Mouse (Mus musculus): ENCODE data around the gene Tor1aip2. TPM values are rescaled to one million over a fixed set of nuclear protein-coding genes. Genes with fewer than 3 reads are reported as not detected.
"Not testable (repeated sequence)": the region's sequence is repeated elsewhere in the genome, so short reads cannot be mapped to it uniquely, and the experiment has no call there.

Tor1aip2 gene
- polyA plus RNA-seq, 1 experiment from 2014 or later: 93.3 TPM

DNA sequence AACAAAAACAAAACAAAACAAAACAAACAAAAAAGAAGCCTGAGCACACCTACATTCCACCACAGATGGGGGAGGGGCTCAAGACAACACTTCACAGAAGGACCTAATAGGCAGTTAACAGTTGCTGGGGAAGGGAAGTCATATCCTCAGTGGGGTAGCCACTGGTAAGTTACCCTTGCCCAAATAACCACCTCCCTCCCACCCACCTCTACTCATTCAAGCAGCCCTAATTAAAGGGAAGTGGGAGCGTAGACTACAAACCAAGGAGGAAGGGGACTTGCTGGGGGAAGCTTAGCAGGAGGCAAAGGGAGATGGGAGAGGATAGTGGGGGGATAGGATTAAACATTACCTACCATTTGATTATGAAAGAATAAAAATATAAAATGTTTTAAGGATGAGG, 14.8 kb upstream of the Tor1aip2 start:
- no peaks in the 10 kb centered on the region for H3K4me1 ChIP-seq (replicated peaks)
- H3K36me3 ChIP-seq: peaks cover 55% of the 10 kb centered on the region
- H3K27ac ChIP-seq (ENCODE audit: poor library complexity, severe bottlenecking): no peak overlapping the region
- H3K4me2 ChIP-seq: no peak overlapping the region
- WGBS: 96% methylated on average over 1 of the region's 1 CpGs
- no peak for ATAC-seq (ENCODE audit: insufficient number of reproducible peaks, low FRiP score)
- no peaks in the 10 kb centered on the region for H3K9me3 ChIP-seq (replicated peaks)
- H3K4me3 ChIP-seq: no peak overlapping the region
- no peak overlapping the region for H3K9ac ChIP-seq
- no peaks in the 10 kb centered on the region for H3K27me3 ChIP-seq (replicated peaks)

GRCm38 (mm10) chr1:156024831-156025503, 10.2 kb upstream of the Tor1aip2 start:
- no peak overlapping the region for H3K4me2 ChIP-seq
- peaks cover 50% of the 10 kb centered on the region for H3K36me3 ChIP-seq
- WGBS: 85% methylated on average over 8 of the region's 8 CpGs
- H3K27me3 ChIP-seq (replicated peaks): no peaks in the 10 kb centered on the region
- H3K27ac ChIP-seq (ENCODE audit: poor library complexity, severe bottlenecking): no peak overlapping the region
- ATAC-seq (ENCODE audit: insufficient number of reproducible peaks, low FRiP score): no peak
- no peak overlapping the region for H3K9ac ChIP-seq
- no peak overlapping the region for H3K4me3 ChIP-seq
- H3K4me1 ChIP-seq (replicated peaks): no peaks in the 10 kb centered on the region
- H3K9me3 ChIP-seq (replicated peaks): no peaks in the 10 kb centered on the region

GRCm38 (mm10) chr1:156027849-156028248, 7.4 kb upstream of the Tor1aip2 start:
- Histone ChIP-seq H3K4me1 (replicated peaks) (no peaks in the 10 kb centered on the region), H3K4me2 (no peak overlapping the region), H3K4me3 (no peak overlapping the region), H3K27ac (ENCODE audit: poor library complexity, severe bottlenecking) (no peak overlapping the region), H3K27me3 (replicated peaks) (no peaks in the 10 kb centered on the region), H3K36me3 (peaks cover 57% of the 10 kb centered on the region), H3K9me3 (replicated peaks) (no peaks in the 10 kb centered on the region), H3K9ac (no peak overlapping the region)
- WGBS: 88% methylated on average over 3 of the region's 3 CpGs
- ATAC-seq (ENCODE audit: insufficient number of reproducible peaks, low FRiP score): no peak

GRCm38 (mm10) chr1:156028340-156028975, 6.7 kb upstream of the Tor1aip2 start:
- Histone ChIP-seq H3K9ac (no peak overlapping the region), H3K27ac (ENCODE audit: poor library complexity, severe bottlenecking) (no peak overlapping the region), H3K4me1 (replicated peaks) (no peaks in the 10 kb centered on the region), H3K4me3 (no peak overlapping the region), H3K36me3 (peaks cover 63% of the 10 kb centered on the region), H3K9me3 (replicated peaks) (no peaks in the 10 kb centered on the region), H3K4me2 (no peak overlapping the region), H3K27me3 (replicated peaks) (no peaks in the 10 kb centered on the region)
- 84% methylated on average over 4 of the region's 4 CpGs for WGBS
- ATAC-seq (ENCODE audit: insufficient number of reproducible peaks, low FRiP score): no peak

GRCm38 (mm10) chr1:156033921-156034320, 1.3 kb upstream of the Tor1aip2 start:
- Histone ChIP-seq H3K27me3 (replicated peaks) (no peaks in the 10 kb centered on the region), H3K9me3 (replicated peaks) (no peaks in the 10 kb centered on the region), H3K27ac (ENCODE audit: poor library complexity, severe bottlenecking) (no peak overlapping the region), H3K36me3 (peaks cover 44% of the 10 kb centered on the region), H3K4me2 (peak overlapping the region; percentile 76), H3K4me3 (no peak overlapping the region), H3K9ac (no peak overlapping the region), H3K4me1 (replicated peaks) (peaks cover 13% of the 10 kb centered on the region)
- ATAC-seq (ENCODE audit: insufficient number of reproducible peaks, low FRiP score): no peak
- WGBS: 97% methylated on average over 7 of the region's 7 CpGs

DNA sequence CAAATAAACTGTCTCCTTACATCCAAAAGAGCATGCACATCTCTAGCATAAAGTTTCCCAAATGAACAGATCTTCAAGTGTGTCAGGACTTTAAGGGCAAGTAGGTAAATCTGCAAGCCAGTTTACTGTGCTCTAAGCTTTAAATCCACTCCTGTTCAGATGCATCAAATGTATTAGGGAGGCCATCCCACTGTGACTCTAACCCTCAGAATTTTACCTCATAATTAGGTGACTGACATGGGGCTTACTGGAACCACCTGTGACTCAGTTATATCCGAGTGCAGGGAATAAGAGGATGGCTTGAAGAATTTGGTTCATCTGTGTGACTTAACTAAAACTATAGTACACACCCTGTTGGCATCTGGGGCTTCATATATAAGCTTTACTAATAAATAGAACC, 542 bp upstream of the Tor1aip2 start:
- peaks cover 13% of the 10 kb centered on the region for H3K4me1 ChIP-seq (replicated peaks)
- no peaks in the 10 kb centered on the region for H3K9me3 ChIP-seq (replicated peaks)
- no peaks in the 10 kb centered on the region for H3K27me3 ChIP-seq (replicated peaks)
- peak overlapping the region; percentile 82 for H3K4me3 ChIP-seq
- H3K36me3 ChIP-seq: peaks cover 37% of the 10 kb centered on the region
- 40% methylated on average over 1 of the region's 1 CpGs for WGBS
- no peak for ATAC-seq (ENCODE audit: insufficient number of reproducible peaks, low FRiP score)
- H3K27ac ChIP-seq (ENCODE audit: poor library complexity, severe bottlenecking): peak overlapping the region; percentile 100; the same call in 1 of the 2 replicates
- H3K4me2 ChIP-seq: peak overlapping the region; percentile 76
- peak overlapping the region; percentile 91 for H3K9ac ChIP-seq

- H3K4me3 ChIP-seq: peak within 1 kb of the TSS; percentile 82
- under 1% methylated on average over 59 of the region's 59 CpGs for WGBS
- peak; percentile 91 for ATAC-seq (ENCODE audit: insufficient number of reproducible peaks, low FRiP score)
- peak within 1 kb of the TSS; percentile 100 for H3K27ac ChIP-seq (ENCODE audit: poor library complexity, severe bottlenecking)
- peak within 1 kb of the TSS; percentile 76 for H3K4me2 ChIP-seq
- H3K27me3 ChIP-seq (replicated peaks): no peaks in the 10 kb centered on the region
- peaks cover 15% of the 10 kb centered on the region for H3K4me1 ChIP-seq (replicated peaks)
- peak within 1 kb of the TSS; percentile 91 for H3K9ac ChIP-seq
- H3K9me3 ChIP-seq (replicated peaks): no peaks in the 10 kb centered on the region
- H3K36me3 ChIP-seq: peaks cover 25% of the 10 kb centered on the region
Measured at GRCm38 (mm10) chr1:156035930-156036737, 931 bp downstream of the Tor1aip2 start, which contains the start of gene Tor1aip1. Gene Tor1aip1 (minus strand): TSS chr1:156036480.

GRCm38 (mm10) chr1:156037144-156037583, 2.0 kb downstream of the Tor1aip2 start:
- Histone ChIP-seq H3K9ac (peak overlapping the region; percentile 55), H3K4me1 (replicated peaks) (peaks cover 22% of the 10 kb centered on the region), H3K4me2 (peak overlapping the region; percentile 63), H3K36me3 (peaks cover 18% of the 10 kb centered on the region), H3K27me3 (replicated peaks) (no peaks in the 10 kb centered on the region), H3K4me3 (peak overlapping the region; percentile 37), H3K27ac (ENCODE audit: poor library complexity, severe bottlenecking) (peak overlapping the region; percentile 71), H3K9me3 (replicated peaks) (no peaks in the 10 kb centered on the region)
- ATAC-seq (ENCODE audit: insufficient number of reproducible peaks, low FRiP score): no peak
- WGBS: 31% methylated on average over 5 of the region's 5 CpGs

DNA sequence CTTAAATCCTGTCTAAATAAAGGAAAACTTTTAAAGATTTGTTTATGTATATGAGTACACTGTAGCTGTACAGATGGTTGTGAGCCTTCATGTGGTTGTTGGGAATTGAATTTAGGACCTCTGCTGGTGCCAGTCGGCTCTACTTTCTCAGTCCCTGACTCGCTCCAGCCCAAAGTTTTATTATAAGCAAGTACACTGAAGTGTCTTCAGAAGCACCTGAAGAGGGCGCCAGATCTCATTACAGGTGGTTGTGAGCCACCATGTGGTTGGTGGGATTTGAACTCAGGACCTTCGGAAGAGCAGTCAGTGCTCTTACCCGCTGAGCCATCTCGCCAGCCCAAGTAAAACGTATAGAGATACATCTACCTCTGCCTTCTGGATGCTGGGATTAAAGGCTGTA, 4.8 kb downstream of the Tor1aip2 start:
- H3K36me3 ChIP-seq; H3K4me2 ChIP-seq; H3K27me3 ChIP-seq (replicated peaks); H3K27ac ChIP-seq (ENCODE audit: poor library complexity, severe bottlenecking); H3K9ac ChIP-seq; ATAC-seq (ENCODE audit: insufficient number of reproducible peaks, low FRiP score); H3K9me3 ChIP-seq (replicated peaks); H3K4me3 ChIP-seq: not testable (repeated sequence)
- peaks cover 31% of the 10 kb centered on the region for H3K4me1 ChIP-seq (replicated peaks)
- WGBS: 66% methylated on average over 7 of the region's 7 CpGs

- Histone ChIP-seq H3K4me1 (replicated peaks) (peaks cover 35% of the 10 kb centered on the region), H3K9ac (peak overlapping the region; percentile 79), H3K36me3 (peaks cover 13% of the 10 kb centered on the region), H3K27me3 (replicated peaks) (no peaks in the 10 kb centered on the region), H3K9me3 (replicated peaks) (no peaks in the 10 kb centered on the region), H3K4me3 (peak overlapping the region; percentile 79), H3K27ac (ENCODE audit: poor library complexity, severe bottlenecking) (peak overlapping the region; percentile 49), H3K4me2 (peak overlapping the region; percentile 52)
- WGBS: under 1% methylated on average over 22 of the region's 22 CpGs
- peak; percentile 89 for ATAC-seq (ENCODE audit: insufficient number of reproducible peaks, low FRiP score)
Measured at GRCm38 (mm10) chr1:156040731-156041401, 5.7 kb downstream of the Tor1aip2 start.
